Mouse (Mus musculus) kidney, embryonic 16.5 days (tissue): Measurements from ENCODE around the gene Gm20388. TPM values are rescaled to one million over a fixed set of nuclear protein-coding genes. Genes with fewer than 3 reads are reported as not detected.
A peak's percentile ranks its signal among the peaks of the same experiment; 100 is the strongest.

Experiments
- ATAC-seq: fragments of 200-750 bp; cut with Nextera tagmentation; 2 replicates; pipeline ENCODE4 v1.8.0; 2017; ENCODE audit warnings: moderate TSS enrichment; ENCODE audit not compliant: low FRiP score, low TSS enrichment
- H3K27ac ChIP-seq: fragments of 300-500 bp; sonication (generic); 2 replicates; pipeline ENCODE4 v1.5.1; 2014; ENCODE audit warnings: low read length
- H3K27me3 ChIP-seq: fragments of 300-500 bp; sonication (generic); 2 replicates; pipeline ENCODE4 v1.6.1; 2014; ENCODE audit warnings: low read length, control low read depth, mixed read lengths; ENCODE audit not compliant: insufficient read depth
- H3K36me3 ChIP-seq: fragments of 300-500 bp; sonication (generic); 2 replicates; pipeline ENCODE4 v1.6.1; 2014; ENCODE audit warnings: low read length, control low read depth, mixed read lengths; ENCODE audit not compliant: insufficient read depth
- H3K4me1 ChIP-seq: fragments of 300-500 bp; sonication (generic); 2 replicates; pipeline ENCODE4 v1.6.1; 2014; ENCODE audit warnings: low read length, control low read depth, mixed read lengths; ENCODE audit not compliant: insufficient read depth
- H3K4me2 ChIP-seq: fragments of 300-500 bp; sonication (generic); replicated peaks from 2 replicates; pipeline ENCODE4 v1.6.1; 2014; ENCODE audit warnings: low read depth, low read length
- H3K4me3 ChIP-seq: fragments of 300-500 bp; sonication (generic); 2 replicates; pipeline ENCODE4 v1.5.1; 2014; ENCODE audit warnings: mild to moderate bottlenecking, low read length
- H3K9ac ChIP-seq: fragments of 300-500 bp; sonication (generic); replicated peaks from 2 replicates; pipeline ENCODE4 v1.6.1; 2014; ENCODE audit warnings: low read length
- H3K9me3 ChIP-seq: fragments of 300-500 bp; sonication (generic); 2 replicates; pipeline ENCODE4 v1.6.1; 2016; ENCODE audit warnings: low read length, control low read depth
- WGBS: fragments of 180-500 bp; shearing (Covaris S2); extraction: QIAGEN DNeasy Blood & Tissue Kit; methylation state at CpG from one replicate; pipeline ENCODE4 v1.1.7; 2014; 5-methylcytosine and 5-hydroxymethylcytosine counted together
- polyA plus RNA-seq: library from polyadenylated mRNA; unstranded; fragments of >200 nt; fragmentation: Nextera tagmentation; extraction: Ambion mirVana; gene quantifications from 2 replicates; pipeline ENCODE4 v1.2.1, GENCODE M21; 2015

Gene Gm20388
- polyA plus RNA-seq, 1 experiment from 2014 or later: 7.7 TPM

DNA sequence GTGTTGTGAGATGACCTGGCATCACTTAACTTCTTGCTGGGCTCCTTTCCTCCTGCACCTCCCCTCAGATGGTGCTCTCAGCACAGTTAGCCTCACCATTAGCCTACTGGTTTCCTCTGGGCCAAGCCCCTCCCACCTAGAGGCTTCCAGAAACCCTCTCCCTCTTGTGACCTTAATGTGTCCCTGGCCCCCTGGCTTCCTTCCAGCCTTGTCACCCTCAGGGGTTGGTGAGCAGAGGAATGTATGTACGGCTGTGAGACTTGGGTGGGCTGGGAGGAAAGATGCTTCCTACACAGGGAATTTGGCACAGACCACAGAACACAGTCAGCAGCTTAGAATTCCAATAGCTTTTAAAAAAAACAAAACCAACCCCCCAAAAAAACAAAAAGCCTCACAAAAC is 1970.2 kb downstream of the Gm20388 start:
- no peaks in the 10 kb centered on the region for H3K9me3 ChIP-seq
- peaks cover 21% of the 10 kb centered on the region for H3K4me1 ChIP-seq
- peaks cover 33% of the 10 kb centered on the region for H3K36me3 ChIP-seq
- H3K27ac ChIP-seq: no peak overlapping the region
- no peak overlapping the region for H3K4me3 ChIP-seq
- 0 out of 2 replicates have a peak overlapping the region, but pooled peaks have one; percentile 22 for H3K9ac ChIP-seq
- WGBS: 32% methylated on average over 1 of the region's 1 CpGs
- no peak overlapping the region for H3K4me2 ChIP-seq
- no peak; the same call in 1 of the 2 replicates for ATAC-seq
- no peaks in the 10 kb centered on the region for H3K27me3 ChIP-seq

GRCm38 (mm10) chr8:121881921-121882320 is 1971.3 kb downstream of the Gm20388 start:
- H3K4me3 ChIP-seq: no peak overlapping the region
- no peak for ATAC-seq
- H3K4me1 ChIP-seq: peaks cover 21% of the 10 kb centered on the region
- no peaks in the 10 kb centered on the region for H3K27me3 ChIP-seq
- H3K27ac ChIP-seq: no peak overlapping the region
- H3K9me3 ChIP-seq: no peaks in the 10 kb centered on the region
- no peak overlapping the region for H3K9ac ChIP-seq
- H3K36me3 ChIP-seq: peaks cover 38% of the 10 kb centered on the region
- WGBS: 85% methylated on average over 5 of the region's 5 CpGs
- no peak overlapping the region for H3K4me2 ChIP-seq

GRCm38 (mm10) chr8:121884181-121884580 is 1973.5 kb downstream of the Gm20388 start:
- no peak for ATAC-seq
- H3K27me3 ChIP-seq: no peaks in the 10 kb centered on the region
- no peak overlapping the region for H3K9ac ChIP-seq
- H3K4me1 ChIP-seq: peaks cover 8% of the 10 kb centered on the region; the same call in 1 of the 2 replicates
- H3K4me3 ChIP-seq: no peak overlapping the region
- H3K9me3 ChIP-seq: no peaks in the 10 kb centered on the region
- WGBS: 95% methylated on average over 3 of the region's 3 CpGs
- H3K4me2 ChIP-seq: no peak overlapping the region
- no peak overlapping the region for H3K27ac ChIP-seq
- peaks cover 50% of the 10 kb centered on the region for H3K36me3 ChIP-seq

- Histone ChIP-seq H3K36me3 (peaks cover 50% of the 10 kb centered on the region), H3K4me1 (peaks cover 8% of the 10 kb centered on the region; the same call in 1 of the 2 replicates), H3K4me2 (no peak overlapping the region), H3K9me3 (no peaks in the 10 kb centered on the region), H3K27ac (no peak overlapping the region), H3K27me3 (no peaks in the 10 kb centered on the region), H3K9ac (no peak overlapping the region), H3K4me3 (no peak overlapping the region)
- ATAC-seq: no peak
- 96% methylated on average over 9 of the region's 9 CpGs for WGBS
Observed at GRCm38 (mm10) chr8:121885001-121885400, 1974.4 kb downstream of the Gm20388 start.

DNA sequence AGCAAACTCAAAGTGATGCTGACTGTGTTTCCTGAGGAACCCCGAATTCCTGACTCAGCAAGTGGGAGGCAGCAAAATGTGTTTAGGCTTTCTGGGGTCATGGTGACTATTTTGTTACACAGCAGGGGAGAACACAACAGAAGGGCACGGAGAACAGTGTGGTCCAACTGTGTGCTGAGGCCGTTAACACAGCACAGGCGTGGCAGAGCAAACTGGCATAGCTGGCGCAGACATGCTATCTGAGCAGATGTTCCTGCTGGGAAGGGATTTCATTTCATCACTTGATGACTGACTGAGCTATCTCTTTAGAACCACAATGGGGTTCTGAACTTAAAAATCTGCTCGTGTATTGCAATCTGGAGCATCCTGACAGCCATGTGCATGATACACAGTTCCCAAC is 1974.8 kb downstream of the Gm20388 start:
- Histone ChIP-seq H3K27ac (no peak overlapping the region), H3K4me1 (peaks cover 8% of the 10 kb centered on the region; the same call in 1 of the 2 replicates), H3K9me3 (no peaks in the 10 kb centered on the region), H3K9ac (no peak overlapping the region), H3K4me2 (no peak overlapping the region), H3K4me3 (no peak overlapping the region), H3K27me3 (no peaks in the 10 kb centered on the region), H3K36me3 (peaks cover 50% of the 10 kb centered on the region)
- ATAC-seq: no peak
- WGBS: 93% methylated on average over 6 of the region's 6 CpGs

DNA sequence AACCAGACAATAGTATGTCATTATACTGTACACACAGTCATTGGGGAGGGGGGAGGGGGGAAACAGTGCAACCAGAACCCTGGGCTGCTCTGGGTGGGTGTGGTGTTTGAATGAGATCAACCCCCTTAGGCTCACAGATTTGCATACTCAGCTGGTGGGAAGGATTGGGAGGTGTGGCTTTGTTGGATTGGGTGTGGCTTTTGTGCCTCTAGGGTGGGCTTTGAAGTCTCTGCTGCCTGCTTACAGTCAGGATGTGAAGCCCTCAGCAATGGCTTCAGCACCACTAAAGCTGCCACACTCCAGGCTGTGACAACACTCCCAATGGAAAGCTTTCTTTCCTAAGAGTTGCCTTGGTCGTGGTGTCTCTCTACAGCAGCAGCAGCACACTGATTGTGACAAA is 1976.9 kb downstream of the Gm20388 start:
- Histone ChIP-seq H3K9ac (no peak overlapping the region), H3K27me3 (no peaks in the 10 kb centered on the region), H3K4me1 (no peaks in the 10 kb centered on the region), H3K9me3 (no peaks in the 10 kb centered on the region), H3K4me2 (no peak overlapping the region), H3K36me3 (peaks cover 42% of the 10 kb centered on the region), H3K27ac (no peak overlapping the region), H3K4me3 (no peak overlapping the region)
- ATAC-seq: no peak
- WGBS: 73% methylated on average over 1 of the region's 1 CpGs

DNA sequence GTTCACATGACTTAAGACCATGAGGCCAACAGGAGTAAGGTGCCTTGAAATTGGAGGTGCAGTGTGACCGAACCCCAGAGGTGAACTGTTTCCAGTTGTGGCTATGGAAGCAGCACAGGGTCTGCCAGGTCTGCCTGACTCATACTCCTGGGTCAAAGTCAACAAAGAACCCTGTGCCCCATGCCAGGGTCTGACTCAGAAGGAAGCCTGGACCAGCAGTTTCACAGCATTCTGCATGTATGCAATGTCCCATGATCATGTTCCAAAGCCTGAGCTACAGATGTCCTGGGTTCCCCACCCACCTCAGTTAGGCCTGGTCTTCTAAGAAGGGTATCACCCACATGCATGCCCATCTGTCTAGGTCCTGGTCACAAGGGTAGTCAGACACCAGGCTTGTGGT is 1978.7 kb downstream of the Gm20388 start:
- no peak for ATAC-seq
- no peak overlapping the region for H3K27ac ChIP-seq
- H3K4me3 ChIP-seq: no peak overlapping the region
- H3K4me2 ChIP-seq: no peak overlapping the region
- no peak overlapping the region for H3K9ac ChIP-seq
- H3K4me1 ChIP-seq: no peaks in the 10 kb centered on the region
- H3K27me3 ChIP-seq: no peaks in the 10 kb centered on the region
- H3K9me3 ChIP-seq: no peaks in the 10 kb centered on the region
- peaks cover 31% of the 10 kb centered on the region for H3K36me3 ChIP-seq
- 89% methylated on average over 1 of the region's 1 CpGs for WGBS

DNA sequence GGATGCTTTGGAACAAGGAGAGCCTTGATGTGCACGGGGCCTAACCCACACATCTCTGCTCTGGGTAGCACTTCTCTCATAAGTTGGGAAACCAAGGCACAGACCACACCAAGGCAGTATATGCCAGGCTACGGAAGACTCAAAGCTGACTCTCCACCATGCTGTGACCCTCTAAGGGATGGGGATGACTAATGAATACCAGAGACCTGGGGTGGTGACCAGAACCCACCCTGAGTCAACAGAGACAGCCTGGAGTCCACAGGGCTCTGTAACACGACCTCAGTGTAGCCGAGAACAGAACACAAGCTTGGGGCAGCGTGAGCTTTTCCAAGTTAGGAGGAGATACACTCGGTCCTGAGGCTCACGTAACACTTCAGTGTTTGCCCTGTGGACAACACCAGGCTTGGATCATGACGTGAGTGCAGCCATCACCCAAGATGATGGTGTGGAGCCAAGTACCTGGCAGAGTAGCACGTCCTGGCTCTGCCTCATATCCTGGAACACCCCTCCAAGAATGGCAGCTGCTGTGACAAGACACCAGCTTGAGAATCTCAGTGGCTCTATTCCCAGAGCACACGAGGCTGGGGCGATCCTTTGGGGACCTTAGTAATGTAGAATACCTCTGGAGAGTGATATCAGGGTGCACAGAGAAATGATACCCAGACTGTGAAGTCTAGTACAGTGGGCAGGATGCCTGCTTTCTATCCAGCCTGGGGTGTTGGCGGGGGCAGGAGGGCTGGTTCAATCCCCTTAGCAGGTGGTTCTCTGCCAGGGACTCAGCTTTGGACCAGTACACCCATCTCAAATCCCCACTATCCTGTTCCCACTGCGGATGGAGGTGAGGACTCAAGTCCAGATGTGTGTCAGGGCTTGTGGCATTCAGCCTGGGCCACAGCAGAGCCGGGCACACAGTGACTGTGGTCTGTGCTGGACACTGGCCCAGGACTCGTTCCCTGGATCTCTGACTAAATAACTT is 1979.5 kb downstream of the Gm20388 start:
- no peaks in the 10 kb centered on the region for H3K27me3 ChIP-seq
- H3K36me3 ChIP-seq: peaks cover 23% of the 10 kb centered on the region
- H3K27ac ChIP-seq: no peak overlapping the region
- no peak for ATAC-seq
- H3K9me3 ChIP-seq: no peaks in the 10 kb centered on the region
- no peak overlapping the region for H3K4me3 ChIP-seq
- no peak overlapping the region for H3K4me2 ChIP-seq
- 72% methylated on average over 15 of the region's 15 CpGs for WGBS
- H3K4me1 ChIP-seq: no peaks in the 10 kb centered on the region
- H3K9ac ChIP-seq: no peak overlapping the region

- no peaks in the 10 kb centered on the region for H3K27me3 ChIP-seq
- 77% methylated on average over 5 of the region's 5 CpGs for WGBS
Observed at GRCm38 (mm10) chr8:121892875-121893274, 1982.2 kb downstream of the Gm20388 start.

DNA sequence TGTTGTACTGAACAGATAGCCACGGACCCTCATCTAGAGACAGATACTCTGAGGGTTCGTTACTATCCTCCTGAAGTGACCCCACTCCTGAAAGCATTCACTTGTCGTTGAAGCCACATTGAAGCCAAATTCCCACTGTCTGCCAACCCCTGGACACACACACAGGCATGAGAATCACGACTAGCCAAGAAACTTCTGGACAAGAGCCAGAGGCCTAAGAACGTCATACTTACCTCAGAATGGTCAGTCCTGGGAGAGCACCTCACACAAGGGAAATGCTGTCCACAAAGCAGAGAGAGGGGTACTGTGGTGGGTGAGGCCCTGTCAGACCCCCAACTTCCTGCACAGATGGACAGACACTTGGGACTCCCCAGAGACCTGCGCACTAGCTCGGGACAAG is 1985.3 kb downstream of the Gm20388 start:
- Histone ChIP-seq H3K27me3 (no peaks in the 10 kb centered on the region), H3K27ac (peak overlapping the region; percentile 94; the same call in 1 of the 2 replicates), H3K4me3 (no peak overlapping the region), H3K4me1 (peaks cover 41% of the 10 kb centered on the region), H3K4me2 (no peak overlapping the region), H3K36me3 (0 out of 2 replicates have a peak, but pooled peaks cover 4% of the 10 kb centered on the region), H3K9me3 (no peaks in the 10 kb centered on the region), H3K9ac (no peak overlapping the region; the same call in 1 of the 2 replicates)
- 75% methylated on average over 7 of the region's 7 CpGs for WGBS
- ATAC-seq: no peak

More at GRCm38 (mm10) chr8:121892875-121893274, 1982.2 kb downstream of the Gm20388 start:
- H3K4me3 ChIP-seq: no peak overlapping the region
- no peak overlapping the region for H3K9ac ChIP-seq
- H3K9me3 ChIP-seq: no peaks in the 10 kb centered on the region
- H3K27ac ChIP-seq: no peak overlapping the region
- H3K36me3 ChIP-seq: peaks cover 8% of the 10 kb centered on the region; the same call in 1 of the 2 replicates
- H3K4me1 ChIP-seq: peaks cover 21% of the 10 kb centered on the region
- no peak overlapping the region for H3K4me2 ChIP-seq
- ATAC-seq: no peak
